Mouse (Mus musculus) bone marrow, adult 2 months (tissue): ENCODE data around the gene Myh7.

ENCODE experiments used
- CTCF ChIP-seq: fragments of 200-500 bp; IDR thresholded peaks from 2 replicates; pipeline ENCODE4 v1.5.1; 2011; ENCODE audit warnings: low read length, control low read depth; ENCODE audit not compliant: control insufficient read depth, insufficient read depth
- POLR2A ChIP-seq: fragments of 200-500 bp; IDR thresholded peaks from 2 replicates; pipeline ENCODE4 v1.6.1; 2011; ENCODE audit warnings: low read depth, mild to moderate bottlenecking, control low read depth, low read length, borderline replicate concordance; ENCODE audit not compliant: control insufficient read depth

- TF ChIP-seq POLR2A = no peak
- TF ChIP-seq CTCF = no peak
These were observed 32.9 kb downstream of the Myh7 start for GRCm38 (mm10) chr14:54961487-54961886.
